Mouse (Mus musculus): ENCODE measurements at regions not wholly inside any gene's neighbourhood (a gene's known extent, or its start where the extent isn't known, plus 50 kb on each side); places are given as distances from the start of the nearest gene placed in this dataset.

DNA sequence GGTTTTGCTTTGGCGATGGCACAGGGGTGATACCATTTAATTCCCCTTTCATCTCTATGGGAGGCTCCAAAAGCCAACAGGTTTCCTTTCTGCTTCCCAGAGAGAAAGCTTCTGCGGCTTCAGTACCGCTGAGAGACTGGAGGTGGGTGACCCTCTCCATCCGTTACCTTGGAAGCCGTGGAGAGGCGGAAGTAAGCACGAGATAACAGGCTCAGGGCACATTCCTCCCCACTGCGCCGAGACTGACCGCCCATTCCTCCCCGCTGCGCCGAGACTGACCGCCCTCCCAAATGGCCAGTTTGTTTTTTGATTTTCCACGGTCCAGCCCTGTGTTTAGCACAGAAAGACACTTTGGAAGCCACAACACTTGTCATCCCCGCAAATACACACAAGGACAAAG is 55.4 kb upstream of the Olig2 start:
- TF ChIP-seq CTCF (IDR thresholded peaks at IDR 0.05; ENCODE audit: low read depth), result no peak
- no peak for TF ChIP-seq EP300 (optimal IDR thresholded peaks at IDR 0.05)

Measured in stomach, postnatal 0 days (tissue).